Mouse (Mus musculus) limb, embryonic 14.5 days (tissue): ENCODE data around the gene En1. TPM values are rescaled to one million over a fixed set of nuclear protein-coding genes. Genes with fewer than 3 reads are reported as not detected.

Experiments
- ATAC-seq: fragments of 200-750 bp; cut with Nextera tagmentation; 2 replicates; pipeline ENCODE4 v1.8.0; 2017; ENCODE audit warnings: low read depth, moderate number of reproducible peaks, moderate TSS enrichment; ENCODE audit not compliant: low FRiP score
- DNase-seq: peaks from one replicate; pipeline ENCODE4 v3.0.0-alpha.2; 2015; ENCODE audit warnings: low spot score
- H3K27ac ChIP-seq: fragments of 300-500 bp; sonication (generic); replicated peaks from 2 replicates; pipeline ENCODE4 v1.5.1; 2014; ENCODE audit warnings: low read depth, mild to moderate bottlenecking, low read length, moderate library complexity, mixed read lengths
- H3K27me3 ChIP-seq: fragments of 300-500 bp; sonication (generic); 2 replicates; pipeline ENCODE4 v1.6.1; 2014; ENCODE audit warnings: low read length, mixed read lengths; ENCODE audit not compliant: control insufficient read depth, insufficient read depth
- H3K36me3 ChIP-seq: fragments of 300-500 bp; sonication (generic); 2 replicates; pipeline ENCODE4 v1.6.1; 2014; ENCODE audit warnings: mild to moderate bottlenecking, low read length, moderate library complexity, mixed read lengths; ENCODE audit not compliant: control insufficient read depth, insufficient read depth
- H3K4me1 ChIP-seq: fragments of 300-500 bp; sonication (generic); 2 replicates; pipeline ENCODE4 v1.6.1; 2014; ENCODE audit warnings: antibody characterized with exemption, low read length, mixed read lengths; ENCODE audit not compliant: control insufficient read depth, insufficient read depth
- H3K4me2 ChIP-seq: fragments of 300-500 bp; sonication (generic); replicated peaks from 2 replicates; pipeline ENCODE4 v1.6.1; 2014; ENCODE audit warnings: low read depth, mild to moderate bottlenecking, low read length, moderate library complexity; ENCODE audit not compliant: severe bottlenecking
- H3K4me3 ChIP-seq: fragments of 300-500 bp; sonication (generic); replicated peaks from 2 replicates; pipeline ENCODE4 v1.5.1; 2014; ENCODE audit warnings: low read length
- H3K9ac ChIP-seq: fragments of 300-500 bp; sonication (generic); 2 replicates; pipeline ENCODE4 v1.6.1; 2014; ENCODE audit warnings: mild to moderate bottlenecking, low read depth, low read length, moderate library complexity; ENCODE audit not compliant: severe bottlenecking
- H3K9me3 ChIP-seq: fragments of 300-500 bp; sonication (generic); 2 replicates; pipeline ENCODE4 v1.6.1; 2016; ENCODE audit warnings: low read length; ENCODE audit not compliant: control insufficient read depth
- POLR2A ChIP-seq: fragments of 200-500 bp; IDR thresholded peaks from 2 replicates; pipeline ENCODE4 v1.8.0; 2012; ENCODE audit warnings: inconsistent platforms, mild to moderate bottlenecking, moderate library complexity, borderline replicate concordance; ENCODE audit not compliant: insufficient read depth, insufficient read length; ENCODE audit errors: extremely low read depth
- WGBS: fragments of 180-500 bp; shearing (Covaris S2); extraction: QIAGEN DNeasy Blood & Tissue Kit; methylation state at CpG from one replicate; pipeline ENCODE4 v1.1.7; 2014; 5-methylcytosine and 5-hydroxymethylcytosine counted together
- polyA plus RNA-seq, 2 experiments: library from polyadenylated mRNA; depleted of rRNA in 1 of 2; stranded (reverse) in 1 of 2; unstranded in 1 of 2; fragments of >200 nt; fragmentation: Nextera tagmentation in 1 of 2; extraction: Ambion mirVana in 1 of 2; gene quantifications; 2 replicates each; pipeline versions ENCODE4 v1.2.1 to v1.2.3; 2012 to 2014

Gene En1
- polyA plus RNA-seq, 2 experiments: 3.9 to 6.4 TPM

GRCm38 (mm10) chr1:120643848-120644711 lies 41.9 kb downstream of the En1 start:
- no peak overlapping the region for H3K27ac ChIP-seq
- H3K4me2 ChIP-seq: 0 out of 2 replicates have a peak overlapping the region, but pooled peaks have one; percentile 9
- H3K36me3 ChIP-seq: no peaks in the 10 kb centered on the region
- H3K4me3 ChIP-seq: no peak overlapping the region
- H3K9me3 ChIP-seq: no peaks in the 10 kb centered on the region
- H3K27me3 ChIP-seq: no peaks in the 10 kb centered on the region
- ATAC-seq (peak; percentile 57; the same call in 1 of the 2 replicates), DNase-seq (no peak)
- WGBS: 18% methylated on average over 13 of the region's 13 CpGs
- H3K4me1 ChIP-seq: peaks cover 9% of the 10 kb centered on the region
- TF ChIP-seq POLR2A: no peak
- 0 out of 2 replicates have a peak overlapping the region, but pooled peaks have one; percentile 29 for H3K9ac ChIP-seq

- no peak for DNase-seq
- Histone ChIP-seq H3K27ac (no peak overlapping the region), H3K9ac (no peak overlapping the region), H3K9me3 (no peaks in the 10 kb centered on the region), H3K36me3 (no peaks in the 10 kb centered on the region), H3K4me1 (peaks cover 9% of the 10 kb centered on the region), H3K27me3 (no peaks in the 10 kb centered on the region), H3K4me3 (no peak overlapping the region), H3K4me2 (no peak overlapping the region)
- 68% methylated on average over 1 of the region's 1 CpGs for WGBS
- TF ChIP-seq POLR2A: no peak
- ATAC-seq: no peak
Measured at GRCm38 (mm10) chr1:120644755-120645154, 42.5 kb downstream of the En1 start.

- ATAC-seq (peak; percentile 79), DNase-seq (peak; percentile 27)
- H3K4me3 ChIP-seq: no peak overlapping the region
- H3K4me1 ChIP-seq: no peaks in the 10 kb centered on the region
- H3K9ac ChIP-seq: no peak overlapping the region
- no peak overlapping the region for H3K4me2 ChIP-seq
- H3K9me3 ChIP-seq: no peaks in the 10 kb centered on the region
- TF ChIP-seq POLR2A: no peak
- no peaks in the 10 kb centered on the region for H3K27me3 ChIP-seq
- no peaks in the 10 kb centered on the region for H3K36me3 ChIP-seq
- H3K27ac ChIP-seq: no peak overlapping the region
- WGBS: 60% methylated on average over 8 of the region's 8 CpGs
Measured at GRCm38 (mm10) chr1:120650068-120650467, 47.9 kb downstream of the En1 start.

DNA sequence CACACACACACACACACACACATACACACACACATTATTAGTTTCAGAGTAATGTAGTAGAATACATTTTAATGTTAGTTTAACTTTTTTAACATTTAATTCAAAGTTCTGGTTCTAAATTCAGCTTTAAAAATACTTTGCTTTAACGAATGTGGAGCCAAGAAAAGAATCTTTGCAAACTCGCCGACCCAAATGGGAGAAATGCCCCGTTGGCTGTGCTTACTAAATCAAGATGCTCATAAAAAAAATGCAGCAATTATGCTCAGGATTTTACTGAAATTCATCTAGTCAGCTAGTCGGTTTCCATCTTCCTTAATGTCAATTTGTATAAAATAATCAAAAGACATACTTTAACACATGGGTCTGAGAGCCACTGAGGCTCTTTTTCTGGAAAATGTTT lies 49.8 kb downstream of the En1 start:
- Histone ChIP-seq H3K4me3 (no peak overlapping the region), H3K4me2 (no peak overlapping the region), H3K27ac (no peak overlapping the region), H3K27me3 (no peaks in the 10 kb centered on the region), H3K9ac (no peak overlapping the region), H3K36me3 (no peaks in the 10 kb centered on the region), H3K4me1 (no peaks in the 10 kb centered on the region), H3K9me3 (no peaks in the 10 kb centered on the region)
- TF ChIP-seq POLR2A: no peak
- DNase-seq (no peak), ATAC-seq (no peak)
- 52% methylated on average over 5 of the region's 5 CpGs for WGBS

DNA sequence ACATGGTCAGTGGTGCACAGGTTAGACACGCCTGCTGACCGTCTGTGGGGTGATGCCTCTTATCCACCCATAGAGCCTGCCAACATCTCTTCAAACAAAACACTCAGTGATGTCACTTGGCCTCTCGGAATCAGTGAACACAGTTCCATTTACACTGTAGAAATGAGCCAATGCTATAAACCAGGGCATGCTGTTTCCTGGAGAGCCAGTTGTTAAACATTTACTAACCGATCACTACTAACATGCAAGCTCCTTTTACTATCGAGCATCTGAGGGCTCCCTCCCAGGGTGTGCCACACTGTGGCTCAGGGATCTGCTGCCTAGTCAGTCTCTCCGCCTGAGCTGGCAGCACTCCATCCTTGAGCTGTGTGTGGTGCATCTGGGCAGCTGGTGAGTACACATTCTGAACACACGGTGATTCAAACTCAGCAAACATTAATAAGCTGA lies 52.8 kb downstream of the En1 start:
- no peaks in the 10 kb centered on the region for H3K36me3 ChIP-seq
- DNase-seq (no peak), ATAC-seq (no peak; the same call in 1 of the 2 replicates)
- no peak overlapping the region for H3K4me2 ChIP-seq
- no peaks in the 10 kb centered on the region for H3K4me1 ChIP-seq
- no peak overlapping the region for H3K4me3 ChIP-seq
- no peak for TF ChIP-seq POLR2A
- no peak overlapping the region for H3K9ac ChIP-seq
- H3K27me3 ChIP-seq: no peaks in the 10 kb centered on the region
- WGBS: 43% methylated on average over 7 of the region's 7 CpGs
- H3K9me3 ChIP-seq: no peaks in the 10 kb centered on the region
- H3K27ac ChIP-seq: no peak overlapping the region

Other genes with a start within 250 kb of the En1 start
- 0.10 and 0.31 TPM in 2 replicates for gene Marco, start 97.4 kb upstream of the En1 start, polyA plus RNA-seq (2012; rRNA removed)
- 0.22 TPM in 1 of 2 replicates, not detected in the other for gene Marco, start 97.4 kb upstream of the En1 start, polyA plus RNA-seq (2014; fragmentation: Nextera tagmentation; extraction: Ambion mirVana)